Mouse (Mus musculus) CH12.LX (cell line): Measurements from ENCODE around the gene Aldh2.

Experiments used
- CTCF ChIP-seq, 2 experiments: IDR thresholded peaks in 1 of 2; conservative IDR thresholded peaks in 1 of 2; 2 replicates each; pipeline ENCODE4 v1.5.1; 2011 to 2012; ENCODE audit warnings: low read depth in 2 of 2, low read length in 2 of 2, improper control_type of control experiment in 1 of 2, inconsistent platforms in 1 of 2, mild to moderate bottlenecking in 1 of 2, moderate library complexity in 1 of 2
- ELF1 ChIP-seq: IDR thresholded peaks from 2 replicates; pipeline ENCODE4 v1.6.1; 2014; ENCODE audit warnings: low read depth, mild to moderate bottlenecking, inconsistent platforms, low read length, improper control_type of control experiment
- EP300 ChIP-seq: IDR thresholded peaks from 2 replicates; pipeline ENCODE4 v1.6.1; 2011; ENCODE audit warnings: low read length, improper control_type of control experiment
- ETS1 ChIP-seq: conservative IDR thresholded peaks from 2 replicates; pipeline ENCODE4 v1.6.1; 2012; ENCODE audit warnings: low read depth, mild to moderate bottlenecking, inconsistent platforms, low read length, improper control_type of control experiment, moderate library complexity
- HCFC1 ChIP-seq: IDR thresholded peaks from 2 replicates; pipeline ENCODE4 v1.6.1; 2012; ENCODE audit warnings: low read depth, mild to moderate bottlenecking, inconsistent platforms, low read length, improper control_type of control experiment
- JUND ChIP-seq: conservative IDR thresholded peaks from 2 replicates; pipeline ENCODE4 v1.6.1; 2011; ENCODE audit warnings: low read depth, low read length, improper control_type of control experiment
- MAX ChIP-seq: IDR thresholded peaks from 2 replicates; pipeline ENCODE4 v1.6.1; 2011; ENCODE audit warnings: low read length, improper control_type of control experiment
- NELFE ChIP-seq: IDR thresholded peaks from 2 replicates; pipeline ENCODE4 v1.6.1; 2011; ENCODE audit warnings: low read depth, low read length, improper control_type of control experiment
- PAX5 ChIP-seq: IDR thresholded peaks from 2 replicates; pipeline ENCODE4 v1.6.1; 2012; ENCODE audit warnings: low read length, inconsistent platforms, mixed read lengths
- POLR2A ChIP-seq: IDR thresholded peaks from 2 replicates; pipeline ENCODE4 v1.6.1; 2011; ENCODE audit warnings: low read depth, mild to moderate bottlenecking, improper control_type of control experiment, low read length
- RAD21 ChIP-seq: IDR thresholded peaks from 2 replicates; pipeline ENCODE4 v1.6.1; 2011; ENCODE audit warnings: low read depth, mild to moderate bottlenecking, low read length, improper control_type of control experiment, moderate library complexity
- USF1 ChIP-seq: IDR thresholded peaks from 2 replicates; pipeline ENCODE4 v1.6.1; 2014; ENCODE audit warnings: low read depth, mild to moderate bottlenecking, inconsistent platforms, low read length, improper control_type of control experiment
- ZKSCAN1 ChIP-seq: IDR thresholded peaks from 2 replicates; pipeline ENCODE4 v1.6.1; 2012; ENCODE audit warnings: low read depth, inconsistent platforms, low read length, improper control_type of control experiment, borderline replicate concordance
- ZMIZ1 ChIP-seq: IDR thresholded peaks from 2 replicates; pipeline ENCODE4 v1.6.1; 2012; ENCODE audit warnings: low read depth, mild to moderate bottlenecking, inconsistent platforms, low read length, improper control_type of control experiment

DNA sequence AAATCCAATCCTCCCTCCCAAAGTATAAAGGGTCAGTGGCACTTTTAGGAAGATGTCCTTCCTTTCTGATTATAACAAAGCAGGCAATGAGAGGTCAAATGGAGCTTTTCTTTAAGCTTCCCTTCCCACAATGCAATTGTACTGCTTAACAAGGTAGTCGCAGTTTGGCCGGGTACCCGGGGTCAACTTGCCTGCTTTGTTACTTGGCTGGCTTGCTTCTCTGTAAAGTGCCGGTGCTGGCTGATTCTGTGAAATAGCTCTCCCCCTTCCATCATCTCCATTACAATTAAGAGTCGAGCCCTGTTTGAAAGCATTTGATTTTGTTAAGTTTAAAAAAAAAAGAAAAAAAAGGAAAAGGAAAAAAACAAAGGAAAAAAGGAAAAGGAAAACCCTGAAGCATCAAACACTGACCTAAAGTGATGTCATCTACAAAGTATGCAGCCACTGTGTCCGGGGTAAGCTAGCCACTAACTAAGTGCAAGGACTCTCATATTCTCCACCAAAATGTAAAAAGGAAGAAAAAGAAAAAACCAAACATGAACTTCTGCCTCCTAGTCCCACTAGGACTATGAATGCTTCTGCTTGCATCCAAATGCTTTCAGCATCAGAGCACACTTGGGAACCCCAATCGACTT is 56.6 kb downstream of the Aldh2 start:
- TF ChIP-seq PAX5 = no peak
- TF ChIP-seq MAX = no peak
- TF ChIP-seq CTCF (conservative IDR thresholded peaks at IDR 0.05 in 1 of 2, IDR thresholded peaks at IDR 0.05 in 1 of 2; ENCODE audit: low read depth in 2 of 2, low read length in 2 of 2) = no peak
- no peak for TF ChIP-seq NELFE
- no peak for TF ChIP-seq RAD21
- TF ChIP-seq HCFC1 = no peak
- no peak for TF ChIP-seq USF1
- TF ChIP-seq ZMIZ1 = no peak
- TF ChIP-seq ELF1 = no peak
- TF ChIP-seq ZKSCAN1 = no peak
- TF ChIP-seq ETS1 = no peak
- no peak for TF ChIP-seq JUND
- no peak for TF ChIP-seq POLR2A
- no peak for TF ChIP-seq EP300
